Mouse (Mus musculus) liver, embryonic 15.5 days (tissue): ENCODE results near the gene Hes5. TPM values are rescaled to one million over a fixed set of nuclear protein-coding genes. Genes with fewer than 3 reads are reported as not detected.

ENCODE experiments used
- ATAC-seq: fragments of 200-750 bp; cut with Nextera tagmentation; 2 replicates; pipeline ENCODE4 v1.8.0; 2017; ENCODE audit warnings: moderate number of reproducible peaks, mild to moderate bottlenecking, moderate library complexity; ENCODE audit not compliant: insufficient read depth
- H3K27ac ChIP-seq: fragments of 300-500 bp; sonication (generic); replicated peaks from 2 replicates; pipeline ENCODE4 v1.5.1; 2015; ENCODE audit warnings: mild to moderate bottlenecking, inconsistent platforms
- H3K27me3 ChIP-seq: fragments of 300-500 bp; sonication (generic); 2 replicates; pipeline ENCODE4 v1.6.1; 2015; ENCODE audit warnings: mild to moderate bottlenecking, inconsistent platforms
- H3K36me3 ChIP-seq: fragments of 300-500 bp; sonication (generic); replicated peaks from 2 replicates; pipeline ENCODE4 v1.6.1; 2015; ENCODE audit warnings: moderate library complexity, mild to moderate bottlenecking, inconsistent platforms
- H3K4me1 ChIP-seq: fragments of 300-500 bp; sonication (generic); replicated peaks from 2 replicates; pipeline ENCODE4 v1.6.1; 2015; ENCODE audit warnings: inconsistent platforms
- H3K4me2 ChIP-seq: fragments of 300-500 bp; sonication (generic); 2 replicates; pipeline ENCODE4 v1.6.1; 2015; ENCODE audit warnings: moderate library complexity, mild to moderate bottlenecking, inconsistent platforms
- H3K4me3 ChIP-seq: fragments of 300-500 bp; sonication (generic); replicated peaks from 2 replicates; pipeline ENCODE4 v1.5.1; 2015; ENCODE audit warnings: mild to moderate bottlenecking, inconsistent platforms
- H3K9ac ChIP-seq: fragments of 300-500 bp; sonication (generic); 2 replicates; pipeline ENCODE4 v1.6.1; 2015; ENCODE audit warnings: moderate library complexity, mild to moderate bottlenecking, inconsistent platforms
- H3K9me3 ChIP-seq: fragments of 300-500 bp; sonication (generic); replicated peaks from 2 replicates; pipeline ENCODE4 v1.6.1; 2016; ENCODE audit warnings: inconsistent platforms
- WGBS: fragments of 180-500 bp; shearing (Covaris S2); methylation state at CpG from one replicate; pipeline ENCODE4 v1.1.7; 2015; ENCODE audit warnings: mixed read lengths; ENCODE audit not compliant: insufficient replicate concordance; 5-methylcytosine and 5-hydroxymethylcytosine counted together
- polyA plus RNA-seq: library from polyadenylated mRNA; unstranded; fragments of >200 nt; fragmentation: Nextera tagmentation; extraction: Ambion mirVana; gene quantifications from 2 replicates; pipeline ENCODE4 v1.2.1, GENCODE M21; 2015

The Hes5 gene
- polyA plus RNA-seq, 1 experiment from 2014 or later = 0.15 TPM

GRCm38 (mm10) chr4:154942632-154943322 lies 17.9 kb upstream of the Hes5 start:
- peaks cover 39% of the 10 kb centered on the region for H3K27me3 ChIP-seq
- H3K27ac ChIP-seq = no peak overlapping the region
- 0 out of 2 replicates have a peak, but pooled peaks cover 4% of the 10 kb centered on the region for H3K9me3 ChIP-seq
- ATAC-seq = no peak
- no peak overlapping the region for H3K9ac ChIP-seq
- WGBS = 71% methylated on average over 10 of the region's 10 CpGs
- no peak overlapping the region for H3K4me2 ChIP-seq
- H3K4me1 ChIP-seq = peaks cover 17% of the 10 kb centered on the region
- H3K36me3 ChIP-seq = no peaks in the 10 kb centered on the region
- H3K4me3 ChIP-seq = no peak overlapping the region

- WGBS = 73% methylated on average over 6 of the region's 6 CpGs
- Histone ChIP-seq H3K4me3 (no peak overlapping the region), H3K27ac (peak overlapping the region; percentile 72), H3K36me3 (no peaks in the 10 kb centered on the region), H3K27me3 (peaks cover 45% of the 10 kb centered on the region), H3K4me1 (peaks cover 17% of the 10 kb centered on the region), H3K9ac (peak overlapping the region; percentile 35; the same call in 1 of the 2 replicates), H3K9me3 (0 out of 2 replicates have a peak, but pooled peaks cover 4% of the 10 kb centered on the region), H3K4me2 (peak overlapping the region; percentile 30; the same call in 1 of the 2 replicates)
- ATAC-seq = no peak
These were observed 17.2 kb upstream of the Hes5 start for GRCm38 (mm10) chr4:154943323-154944039.

- Histone ChIP-seq H3K9ac (peak overlapping the region; percentile 35), H3K4me2 (peak overlapping the region; percentile 30), H3K36me3 (no peaks in the 10 kb centered on the region), H3K27me3 (peaks cover 52% of the 10 kb centered on the region), H3K9me3 (0 out of 2 replicates have a peak, but pooled peaks cover 4% of the 10 kb centered on the region), H3K27ac (peak overlapping the region; percentile 72), H3K4me3 (no peak overlapping the region), H3K4me1 (peaks cover 17% of the 10 kb centered on the region)
- ATAC-seq = peak; percentile 85
- 15% methylated on average over 2 of the region's 2 CpGs for WGBS
These were observed 16.6 kb upstream of the Hes5 start for GRCm38 (mm10) chr4:154944121-154944590.

GRCm38 (mm10) chr4:154946319-154946718 lies 14.4 kb upstream of the Hes5 start:
- peaks cover 64% of the 10 kb centered on the region for H3K27me3 ChIP-seq
- 5% methylated on average over 8 of the region's 8 CpGs for WGBS

GRCm38 (mm10) chr4:154948066-154948939 lies 12.4 kb upstream of the Hes5 start:
- H3K27me3 ChIP-seq = peaks cover 82% of the 10 kb centered on the region
- no peaks in the 10 kb centered on the region for H3K9me3 ChIP-seq
- no peak overlapping the region for H3K4me2 ChIP-seq
- no peak overlapping the region for H3K27ac ChIP-seq
- no peaks in the 10 kb centered on the region for H3K36me3 ChIP-seq
- 39% methylated on average over 14 of the region's 14 CpGs for WGBS
- no peak overlapping the region for H3K9ac ChIP-seq
- H3K4me3 ChIP-seq = no peak overlapping the region
- peaks cover 15% of the 10 kb centered on the region for H3K4me1 ChIP-seq
- ATAC-seq = no peak

More at GRCm38 (mm10) chr4:154946319-154946718, 14.4 kb upstream of the Hes5 start:
- ATAC-seq = peak; percentile 39
- peaks cover 17% of the 10 kb centered on the region for H3K4me1 ChIP-seq
- no peak overlapping the region for H3K4me3 ChIP-seq
- H3K36me3 ChIP-seq = no peaks in the 10 kb centered on the region
- peak overlapping the region; percentile 43 for H3K4me2 ChIP-seq
- H3K9ac ChIP-seq = 0 out of 2 replicates have a peak overlapping the region, but pooled peaks have one; percentile 3
- H3K27ac ChIP-seq = no peak overlapping the region
- 0 out of 2 replicates have a peak, but pooled peaks cover 4% of the 10 kb centered on the region for H3K9me3 ChIP-seq

- no peaks in the 10 kb centered on the region for H3K9me3 ChIP-seq
- no peak overlapping the region for H3K4me3 ChIP-seq
- 54% methylated on average over 6 of the region's 6 CpGs for WGBS
- peaks cover 86% of the 10 kb centered on the region for H3K27me3 ChIP-seq
- no peak overlapping the region for H3K9ac ChIP-seq
- peaks cover 7% of the 10 kb centered on the region for H3K4me1 ChIP-seq
- no peak for ATAC-seq
- H3K36me3 ChIP-seq = no peaks in the 10 kb centered on the region
- no peak overlapping the region for H3K4me2 ChIP-seq
- H3K27ac ChIP-seq = no peak overlapping the region
These were observed 11.7 kb upstream of the Hes5 start for GRCm38 (mm10) chr4:154948940-154949588.

- Histone ChIP-seq H3K9me3 (no peaks in the 10 kb centered on the region), H3K4me1 (peaks cover 6% of the 10 kb centered on the region; the same call in 1 of the 2 replicates), H3K4me2 (no peak overlapping the region), H3K36me3 (no peaks in the 10 kb centered on the region), H3K4me3 (no peak overlapping the region), H3K27me3 (peaks cover 91% of the 10 kb centered on the region), H3K27ac (no peak overlapping the region), H3K9ac (no peak overlapping the region)
- no peak for ATAC-seq
- WGBS = 22% methylated on average over 16 of the region's 16 CpGs
These were observed 11.1 kb upstream of the Hes5 start for GRCm38 (mm10) chr4:154949589-154949982.

- H3K9ac ChIP-seq = no peak overlapping the region
- H3K27me3 ChIP-seq = peaks cover 98% of the 10 kb centered on the region
- H3K4me2 ChIP-seq = no peak overlapping the region
- no peaks in the 10 kb centered on the region for H3K36me3 ChIP-seq
- no peak overlapping the region for H3K4me3 ChIP-seq
- 3% methylated on average over 26 of the region's 26 CpGs for WGBS
- H3K9me3 ChIP-seq = no peaks in the 10 kb centered on the region
- H3K4me1 ChIP-seq = no peaks in the 10 kb centered on the region
- no peak for ATAC-seq
- H3K27ac ChIP-seq = no peak overlapping the region
These were observed 8.1 kb upstream of the Hes5 start for GRCm38 (mm10) chr4:154952461-154953241.

- Histone ChIP-seq H3K4me1 (peaks cover 19% of the 10 kb centered on the region), H3K4me2 (no peak overlapping the region), H3K9me3 (no peaks in the 10 kb centered on the region), H3K27me3 (peaks cover 100% of the 10 kb centered on the region), H3K27ac (no peak overlapping the region), H3K9ac (no peak overlapping the region), H3K36me3 (no peaks in the 10 kb centered on the region), H3K4me3 (no peak overlapping the region)
- no peak for ATAC-seq
- 28% methylated on average over 9 of the region's 9 CpGs for WGBS
These were observed 4.1 kb upstream of the Hes5 start for GRCm38 (mm10) chr4:154956604-154957003.
